In the genomic region with DNA sequence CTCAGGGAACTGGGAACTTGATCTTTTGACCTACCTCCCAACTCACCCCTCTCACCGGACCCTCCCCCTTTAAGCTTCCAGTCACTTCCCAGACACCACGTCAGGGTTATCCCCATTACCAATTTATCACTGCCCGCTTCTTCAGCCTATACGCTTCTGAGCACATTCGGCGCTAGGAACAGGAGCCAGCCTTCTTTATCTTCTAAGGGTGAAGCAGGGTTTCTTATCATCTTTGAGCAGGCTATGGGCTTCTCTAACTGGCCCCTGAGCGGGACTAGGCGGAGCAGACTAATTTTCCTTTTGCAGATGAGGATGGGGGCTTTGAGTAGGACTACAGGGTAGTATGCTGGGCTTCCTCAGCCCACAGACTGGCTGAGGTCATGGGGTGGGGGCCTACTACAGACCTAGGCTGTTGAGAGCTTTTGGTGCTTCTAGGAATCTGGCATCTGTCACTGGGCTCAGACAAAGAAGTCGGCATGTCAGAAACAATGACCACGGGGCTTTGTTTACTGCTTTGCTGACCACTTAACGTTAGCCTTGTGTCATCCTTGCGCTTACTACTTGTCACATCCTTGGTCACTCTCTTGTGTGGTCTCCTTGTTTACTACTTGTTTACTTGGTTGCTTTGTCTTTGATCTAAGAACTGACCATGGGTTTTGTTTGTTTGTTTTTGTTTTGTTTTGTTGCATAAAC, we compare ENCODE assay signal across 8 mouse cellular contexts. TPM values are rescaled to one million over a fixed set of nuclear protein-coding genes. Genes with fewer than 3 reads are reported as not detected.
DNase-seq lines count a peak whose midpoint lies in the region; ATAC-seq lines count a peak whose summit lies in the region.

A gene (minus strand): TSS at position 169 of the 693 bp plus-strand sequence.

- H3K9me3 ChIP-seq in heart, embryonic 13.5 days, result no peaks in the 10 kb centered on the region
- H3K9me3 ChIP-seq in embryonic facial prominence, embryonic 13.5 days, result no peaks in the 10 kb centered on the region
- H3K9me3 ChIP-seq in liver, embryonic 13.5 days (replicated peaks), result no peaks in the 10 kb centered on the region

- WGBS in heart, embryonic 13.5 days, result 12% methylated on average over 12 of the region's 12 CpGs
- WGBS in embryonic facial prominence, embryonic 13.5 days, result 44% methylated on average over 12 of the region's 12 CpGs
- WGBS in liver, embryonic 13.5 days (ENCODE audit: insufficient replicate concordance), result 9% methylated on average over 12 of the region's 12 CpGs

- DNase-seq in heart, postnatal 10 days, result no peak
- peak; percentile 26 for DNase-seq in CD4-positive, CD25-positive, alpha-beta regulatory T cell, adult 2 months (ENCODE audit: low read depth, low spot score)
- peak; percentile 79 for DNase-seq in liver, embryonic 13.5 days
- no peak for DNase-seq in right cerebral cortex, postnatal 25 days
- DNase-seq in adrenal gland, postnatal 25 days, result no peak
- DNase-seq in adrenal gland, postnatal 36 days, result no peak

- ATAC-seq in heart, embryonic 13.5 days (ENCODE audit: extremely low read depth, insufficient number of reproducible peaks, low FRiP score, low TSS enrichment), result peak; percentile 56; the same call in 1 of the 2 replicates
- no peak for ATAC-seq in embryonic facial prominence, embryonic 13.5 days (ENCODE audit: insufficient number of reproducible peaks, insufficient read depth, low FRiP score, low TSS enrichment, low read depth)
- ATAC-seq in liver, embryonic 13.5 days (ENCODE audit: low read depth), result peak; percentile 88

- H3K27ac ChIP-seq in heart, embryonic 13.5 days (replicated peaks), result peak within 1 kb of the TSS; percentile 73
- peak within 1 kb of the TSS; percentile 79 for H3K27ac ChIP-seq in embryonic facial prominence, embryonic 13.5 days
- peak within 1 kb of the TSS; percentile 99 for H3K27ac ChIP-seq in liver, embryonic 13.5 days

- H3K4me3 ChIP-seq in heart, embryonic 13.5 days, result peak within 1 kb of the TSS; percentile 32
- H3K4me3 ChIP-seq in embryonic facial prominence, embryonic 13.5 days, result peak within 1 kb of the TSS; percentile 24
- peak within 1 kb of the TSS; percentile 75 for H3K4me3 ChIP-seq in liver, embryonic 13.5 days (replicated peaks)

- intact Hi-C loops in heart, postnatal 10 days (cut with DNase I), result no loop called here

- H3K36me3 ChIP-seq in heart, embryonic 13.5 days, result no peaks in the 10 kb centered on the region
- H3K36me3 ChIP-seq in embryonic facial prominence, embryonic 13.5 days, result no peaks in the 10 kb centered on the region
- peaks cover 40% of the 10 kb centered on the region for H3K36me3 ChIP-seq in liver, embryonic 13.5 days

- H3K9ac ChIP-seq in heart, embryonic 13.5 days, result peak within 1 kb of the TSS; percentile 61
- H3K9ac ChIP-seq in embryonic facial prominence, embryonic 13.5 days, result peak within 1 kb of the TSS; percentile 59
- H3K9ac ChIP-seq in liver, embryonic 13.5 days, result peak within 1 kb of the TSS; percentile 97

- H3K4me1 ChIP-seq in heart, embryonic 13.5 days, result peaks cover 18% of the 10 kb centered on the region
- peaks cover 23% of the 10 kb centered on the region for H3K4me1 ChIP-seq in embryonic facial prominence, embryonic 13.5 days
- H3K4me1 ChIP-seq in liver, embryonic 13.5 days (replicated peaks), result peaks cover 76% of the 10 kb centered on the region

- H3K4me2 ChIP-seq in heart, embryonic 13.5 days, result peak within 1 kb of the TSS; percentile 56
- H3K4me2 ChIP-seq in embryonic facial prominence, embryonic 13.5 days, result peak within 1 kb of the TSS; percentile 52
- peak within 1 kb of the TSS; percentile 93 for H3K4me2 ChIP-seq in liver, embryonic 13.5 days

- peaks cover 9% of the 10 kb centered on the region; the same call in 1 of the 2 replicates for H3K27me3 ChIP-seq in heart, embryonic 13.5 days (replicated peaks)
- no peaks in the 10 kb centered on the region; the same call in 1 of the 2 replicates for H3K27me3 ChIP-seq in embryonic facial prominence, embryonic 13.5 days
- no peaks in the 10 kb centered on the region for H3K27me3 ChIP-seq in liver, embryonic 13.5 days

RNA-seq across cellular contexts. Expression of the gene that starts here (rescaled TPM):
- 2.1 and 2.6 TPM in 2 replicates for polyA plus RNA-seq in heart, embryonic 13.5 days (2015; fragmentation: Nextera tagmentation; extraction: Ambion mirVana)
- total RNA-seq in heart, postnatal 10 days (2021), result 1 to 10 TPM; 4.1 to 5.7 TPM
- 1.6 and 1.8 TPM in 2 replicates for polyA plus RNA-seq in embryonic facial prominence, embryonic 13.5 days (2015; fragmentation: Nextera tagmentation; extraction: Ambion mirVana)
- 49.5 and 51.7 TPM in 2 replicates for polyA plus RNA-seq in liver, embryonic 13.5 days (2015; fragmentation: Nextera tagmentation; extraction: Ambion mirVana)
- total RNA-seq in adrenal gland, postnatal 25 days (2021), result 2.1 and 5.9 TPM in 2 replicates
- 1 to 10 TPM; 6.7 to 7.2 TPM for total RNA-seq in adrenal gland, postnatal 36 days (2021)

Comparison
In these comparisons a context has a peak if more than half of its experiments do, and no peak if none do; other contexts are left out.
1. RNA of the gene that starts here (polyA plus RNA-seq): 49.5 to 51.7 TPM in liver, embryonic 13.5 days; 2.1 to 2.6 TPM in heart, embryonic 13.5 days and 1.6 to 1.8 TPM in embryonic facial prominence, embryonic 13.5 days; every median in the first group is over 10 times any median in the second.
2. H3K4me3 ChIP-seq: peak in every context shown above with its lines; median percentile 75 in liver, embryonic 13.5 days; 32 in heart, embryonic 13.5 days; 24 in embryonic facial prominence, embryonic 13.5 days.
3. DNase-seq: peak in CD4-positive, CD25-positive, alpha-beta regulatory T cell, adult 2 months (single experiment) and liver, embryonic 13.5 days (single experiment); none in heart, postnatal 10 days (0 of 2), right cerebral cortex, postnatal 25 days (single experiment), adrenal gland, postnatal 25 days (single experiment) and adrenal gland, postnatal 36 days (0 of 2).
4. Peak in every context shown above with its lines, with median percentiles within 50 percentile points of each other: H3K27ac ChIP-seq, H3K4me2 ChIP-seq and H3K9ac ChIP-seq.